Mouse (Mus musculus): ENCODE data around the gene Arfgef3. TPM values are rescaled to one million over a fixed set of nuclear protein-coding genes. Genes with fewer than 3 reads are reported as not detected.

Gene Arfgef3
- polyA plus RNA-seq, 1 experiment from 2014 or later = 6.3 TPM

GRCm38 (mm10) chr10:18700117-18700516 is 43.6 kb downstream of the Arfgef3 start:
- Histone ChIP-seq H3K27ac (ENCODE audit: low read depth, low read length) (no peak overlapping the region), H3K4me3 (ENCODE audit: low read length) (no peak overlapping the region), H3K9ac (ENCODE audit: low read depth, low read length) (no peak overlapping the region), H3K36me3 (ENCODE audit: control insufficient read depth, insufficient read depth, low read length) (peaks cover 7% of the 10 kb centered on the region; the same call in 1 of the 2 replicates), H3K27me3 (replicated peaks; ENCODE audit: control insufficient read depth, insufficient read depth, low read length) (no peaks in the 10 kb centered on the region), H3K4me1 (ENCODE audit: control insufficient read depth, insufficient read depth, low read depth, low read length) (no peaks in the 10 kb centered on the region), H3K4me2 (ENCODE audit: low read length) (no peak overlapping the region), H3K9me3 (ENCODE audit: control insufficient read depth, low read length) (no peaks in the 10 kb centered on the region)
- 37% methylated on average over 2 of the region's 2 CpGs for WGBS
- ATAC-seq = peak; percentile 11; the same call in 1 of the 2 replicates

- H3K4me3 ChIP-seq (ENCODE audit: low read length) = no peak overlapping the region
- no peaks in the 10 kb centered on the region for H3K9me3 ChIP-seq (ENCODE audit: control insufficient read depth, low read length)
- 86% methylated on average over 2 of the region's 2 CpGs for WGBS
- H3K27me3 ChIP-seq (replicated peaks; ENCODE audit: control insufficient read depth, insufficient read depth, low read length) = no peaks in the 10 kb centered on the region
- ATAC-seq = no peak
- H3K36me3 ChIP-seq (ENCODE audit: control insufficient read depth, insufficient read depth, low read length) = peaks cover 9% of the 10 kb centered on the region; the same call in 1 of the 2 replicates
- H3K4me1 ChIP-seq (ENCODE audit: control insufficient read depth, insufficient read depth, low read depth, low read length) = no peaks in the 10 kb centered on the region
- no peak overlapping the region for H3K4me2 ChIP-seq (ENCODE audit: low read length)
- no peak overlapping the region for H3K9ac ChIP-seq (ENCODE audit: low read depth, low read length)
- no peak overlapping the region for H3K27ac ChIP-seq (ENCODE audit: low read depth, low read length)
Observed at GRCm38 (mm10) chr10:18699151-18699550, 44.6 kb downstream of the Arfgef3 start.

GRCm38 (mm10) chr10:18696461-18696860 is 47.3 kb downstream of the Arfgef3 start:
- H3K4me3 ChIP-seq (ENCODE audit: low read length) = no peak overlapping the region
- H3K4me2 ChIP-seq (ENCODE audit: low read length) = no peak overlapping the region
- no peak overlapping the region for H3K27ac ChIP-seq (ENCODE audit: low read depth, low read length)
- no peak overlapping the region for H3K9ac ChIP-seq (ENCODE audit: low read depth, low read length)
- H3K36me3 ChIP-seq (ENCODE audit: control insufficient read depth, insufficient read depth, low read length) = peaks cover 9% of the 10 kb centered on the region; the same call in 1 of the 2 replicates
- WGBS = 46% methylated on average over 6 of the region's 6 CpGs
- no peaks in the 10 kb centered on the region for H3K9me3 ChIP-seq (ENCODE audit: control insufficient read depth, low read length)
- no peaks in the 10 kb centered on the region for H3K27me3 ChIP-seq (replicated peaks; ENCODE audit: control insufficient read depth, insufficient read depth, low read length)
- H3K4me1 ChIP-seq (ENCODE audit: control insufficient read depth, insufficient read depth, low read depth, low read length) = no peaks in the 10 kb centered on the region
- ATAC-seq = no peak

- WGBS = 35% methylated on average over 2 of the region's 2 CpGs
- H3K27me3 ChIP-seq (replicated peaks; ENCODE audit: control insufficient read depth, insufficient read depth, low read length) = no peaks in the 10 kb centered on the region
- no peak overlapping the region for H3K9ac ChIP-seq (ENCODE audit: low read depth, low read length)
- H3K36me3 ChIP-seq (ENCODE audit: control insufficient read depth, insufficient read depth, low read length) = no peaks in the 10 kb centered on the region
- H3K4me2 ChIP-seq (ENCODE audit: low read length) = no peak overlapping the region
- no peak; the same call in 1 of the 2 replicates for ATAC-seq
- H3K27ac ChIP-seq (ENCODE audit: low read depth, low read length) = no peak overlapping the region
- no peaks in the 10 kb centered on the region for H3K4me1 ChIP-seq (ENCODE audit: control insufficient read depth, insufficient read depth, low read depth, low read length)
- H3K4me3 ChIP-seq (ENCODE audit: low read length) = no peak overlapping the region
- H3K9me3 ChIP-seq (ENCODE audit: control insufficient read depth, low read length) = no peaks in the 10 kb centered on the region
Observed at GRCm38 (mm10) chr10:18688234-18688633, 55.5 kb downstream of the Arfgef3 start.

GRCm38 (mm10) chr10:18681385-18681954 is 62.3 kb downstream of the Arfgef3 start:
- Histone ChIP-seq H3K4me1 (ENCODE audit: control insufficient read depth, insufficient read depth, low read depth, low read length) (peaks cover 4% of the 10 kb centered on the region; the same call in 1 of the 2 replicates), H3K9me3 (ENCODE audit: control insufficient read depth, low read length) (no peaks in the 10 kb centered on the region), H3K4me3 (ENCODE audit: low read length) (no peak overlapping the region), H3K36me3 (ENCODE audit: control insufficient read depth, insufficient read depth, low read length) (peaks cover 2% of the 10 kb centered on the region; the same call in 1 of the 2 replicates), H3K9ac (ENCODE audit: low read depth, low read length) (no peak overlapping the region), H3K4me2 (ENCODE audit: low read length) (no peak overlapping the region), H3K27ac (ENCODE audit: low read depth, low read length) (no peak overlapping the region), H3K27me3 (replicated peaks; ENCODE audit: control insufficient read depth, insufficient read depth, low read length) (no peaks in the 10 kb centered on the region)
- WGBS = 69% methylated on average over 2 of the region's 2 CpGs
- peak; percentile 40; the same call in 1 of the 2 replicates for ATAC-seq

GRCm38 (mm10) chr10:18680661-18681384 is 62.9 kb downstream of the Arfgef3 start:
- Histone ChIP-seq H3K27ac (ENCODE audit: low read depth, low read length) (no peak overlapping the region), H3K36me3 (ENCODE audit: control insufficient read depth, insufficient read depth, low read length) (peaks cover 8% of the 10 kb centered on the region), H3K9me3 (ENCODE audit: control insufficient read depth, low read length) (no peaks in the 10 kb centered on the region), H3K4me2 (ENCODE audit: low read length) (no peak overlapping the region), H3K4me1 (ENCODE audit: control insufficient read depth, insufficient read depth, low read depth, low read length) (peaks cover 4% of the 10 kb centered on the region; the same call in 1 of the 2 replicates), H3K27me3 (replicated peaks; ENCODE audit: control insufficient read depth, insufficient read depth, low read length) (no peaks in the 10 kb centered on the region), H3K9ac (ENCODE audit: low read depth, low read length) (no peak overlapping the region), H3K4me3 (ENCODE audit: low read length) (no peak overlapping the region)
- peak; percentile 54; the same call in 1 of the 2 replicates for ATAC-seq
- WGBS = 63% methylated on average over 3 of the region's 3 CpGs

GRCm38 (mm10) chr10:18678836-18679235 is 64.9 kb downstream of the Arfgef3 start:
- no peak overlapping the region for H3K27ac ChIP-seq (ENCODE audit: low read depth, low read length)
- WGBS = 83% methylated on average over 4 of the region's 4 CpGs
- H3K4me2 ChIP-seq (ENCODE audit: low read length) = no peak overlapping the region
- H3K36me3 ChIP-seq (ENCODE audit: control insufficient read depth, insufficient read depth, low read length) = peaks cover 14% of the 10 kb centered on the region
- peaks cover 2% of the 10 kb centered on the region; the same call in 1 of the 2 replicates for H3K9me3 ChIP-seq (ENCODE audit: control insufficient read depth, low read length)
- H3K4me1 ChIP-seq (ENCODE audit: control insufficient read depth, insufficient read depth, low read depth, low read length) = peaks cover 4% of the 10 kb centered on the region; the same call in 1 of the 2 replicates
- H3K27me3 ChIP-seq (replicated peaks; ENCODE audit: control insufficient read depth, insufficient read depth, low read length) = no peaks in the 10 kb centered on the region
- H3K4me3 ChIP-seq (ENCODE audit: low read length) = no peak overlapping the region
- no peak overlapping the region for H3K9ac ChIP-seq (ENCODE audit: low read depth, low read length)
- ATAC-seq = no peak

- no peaks in the 10 kb centered on the region for H3K27me3 ChIP-seq (replicated peaks; ENCODE audit: control insufficient read depth, insufficient read depth, low read length)
- H3K4me3 ChIP-seq (ENCODE audit: low read length) = no peak overlapping the region
- ATAC-seq = no peak
- H3K4me2 ChIP-seq (ENCODE audit: low read length) = no peak overlapping the region
- 99% methylated on average over 11 of the region's 11 CpGs for WGBS
- no peaks in the 10 kb centered on the region for H3K4me1 ChIP-seq (ENCODE audit: control insufficient read depth, insufficient read depth, low read depth, low read length)
- H3K9me3 ChIP-seq (ENCODE audit: control insufficient read depth, low read length) = no peaks in the 10 kb centered on the region; the same call in 1 of the 2 replicates
- H3K36me3 ChIP-seq (ENCODE audit: control insufficient read depth, insufficient read depth, low read length) = peaks cover 5% of the 10 kb centered on the region
- no peak overlapping the region for H3K27ac ChIP-seq (ENCODE audit: low read depth, low read length)
- no peak overlapping the region for H3K9ac ChIP-seq (ENCODE audit: low read depth, low read length)
Observed at GRCm38 (mm10) chr10:18664794-18665193, 79.0 kb downstream of the Arfgef3 start.

- peaks cover 8% of the 10 kb centered on the region for H3K36me3 ChIP-seq (ENCODE audit: control insufficient read depth, insufficient read depth, low read length)
- no peak for ATAC-seq
- H3K9me3 ChIP-seq (ENCODE audit: control insufficient read depth, low read length) = no peaks in the 10 kb centered on the region; the same call in 1 of the 2 replicates
- no peak overlapping the region for H3K9ac ChIP-seq (ENCODE audit: low read depth, low read length)
- H3K27me3 ChIP-seq (replicated peaks; ENCODE audit: control insufficient read depth, insufficient read depth, low read length) = no peaks in the 10 kb centered on the region
- no peak overlapping the region for H3K4me3 ChIP-seq (ENCODE audit: low read length)
- 79% methylated on average over 2 of the region's 2 CpGs for WGBS
- no peak overlapping the region for H3K4me2 ChIP-seq (ENCODE audit: low read length)
- no peaks in the 10 kb centered on the region for H3K4me1 ChIP-seq (ENCODE audit: control insufficient read depth, insufficient read depth, low read depth, low read length)
- no peak overlapping the region for H3K27ac ChIP-seq (ENCODE audit: low read depth, low read length)
Observed at GRCm38 (mm10) chr10:18664016-18664415, 79.7 kb downstream of the Arfgef3 start.
